Comparison of ENCODE assay signal across 24 mouse cellular contexts in genomic region chr11:55109521-55110300, GRCm38 (mm10). TPM values are rescaled to one million over a fixed set of nuclear protein-coding genes. Genes with fewer than 3 reads are reported as not detected.
DNase-seq lines count a peak whose midpoint lies in the region; ATAC-seq lines count a peak whose summit lies in the region.
"Had no signal": no experiment of that assay in that cellular context is flagged by ENCODE, and none has a peak within 500 bp of the region (broad histone marks: within the 10 kb centered on the region; RNA-seq: fewer than 3 reads in every experiment).

No protein-coding gene starts in this region.

- H3K9me3 ChIP-seq in limb, embryonic 15.5 days, result no peaks in the 10 kb centered on the region
- no peaks in the 10 kb centered on the region for H3K9me3 ChIP-seq in limb, embryonic 10.5 days (replicated peaks)
- H3K9me3 ChIP-seq in hindbrain, embryonic 14.5 days (ENCODE audit: control insufficient read depth, low read length), result no peaks in the 10 kb centered on the region
- H3K9me3 ChIP-seq: embryonic facial prominence, embryonic 15.5 days; forebrain, embryonic 15.5 days; heart, embryonic 15.5 days; hindbrain, embryonic 10.5 days; hindbrain, embryonic 15.5 days had no signal

- DNase-seq in cerebellum, postnatal 10 days, result peak; percentile 61 to 77
- DNase-seq in cerebellum, adult 9-10 months, result no peak
- peak; percentile 19 for DNase-seq in kidney, adult 18-20 months
- no peak for DNase-seq in kidney, postnatal 10 days
- no peak for DNase-seq in limb, embryonic 10.5 days (ENCODE audit: low spot score)
- peak; percentile 75 for DNase-seq in fat pad, adult 2 months (ENCODE audit: extremely low read depth, low read depth, low spot score)
- no peak for DNase-seq in hindbrain, embryonic 14.5 days (ENCODE audit: low spot score)
- DNase-seq: embryo, embryonic 11 days; gastrocnemius, postnatal 36 days; heart, adult 2 months had no signal

- H3K9ac ChIP-seq in limb, embryonic 15.5 days, result no peak overlapping the region
- no peak overlapping the region for H3K9ac ChIP-seq in hindbrain, embryonic 14.5 days
- H3K9ac ChIP-seq: embryonic facial prominence, embryonic 15.5 days; forebrain, embryonic 15.5 days; heart, embryonic 15.5 days; hindbrain, embryonic 15.5 days had no signal

- H3K4me1 ChIP-seq in limb, embryonic 15.5 days, result peaks cover 12% of the 10 kb centered on the region
- H3K4me1 ChIP-seq in limb, embryonic 10.5 days, result peaks cover 9% of the 10 kb centered on the region
- H3K4me1 ChIP-seq in hindbrain, embryonic 14.5 days (replicated peaks; ENCODE audit: control insufficient read depth, insufficient read depth, low read length), result no peaks in the 10 kb centered on the region
- H3K4me1 ChIP-seq: forebrain, embryonic 15.5 days; hindbrain, embryonic 15.5 days had no signal

- H3K27ac ChIP-seq in limb, embryonic 15.5 days, result peak overlapping the region; percentile 52; the same call in 1 of the 2 replicates
- H3K27ac ChIP-seq in limb, embryonic 10.5 days, result no peak overlapping the region
- no peak overlapping the region for H3K27ac ChIP-seq in hindbrain, embryonic 14.5 days
- H3K27ac ChIP-seq: embryonic facial prominence, embryonic 15.5 days; forebrain, embryonic 15.5 days; heart, adult 2 months; heart, embryonic 15.5 days; hindbrain, embryonic 10.5 days; hindbrain, embryonic 15.5 days had no signal

- ATAC-seq in limb, embryonic 15.5 days (ENCODE audit: insufficient number of reproducible peaks, low FRiP score, low TSS enrichment, low read depth), result no peak
- no peak for ATAC-seq in hindbrain, embryonic 14.5 days (ENCODE audit: low FRiP score)
- ATAC-seq: activated CD4-positive, CD25-positive, alpha-beta regulatory T cell, adult 4 months; forebrain, embryonic 15.5 days; intestine, embryonic 16.5 days; Patski had no signal

- peaks cover 8% of the 10 kb centered on the region; the same call in 1 of the 2 replicates for H3K36me3 ChIP-seq in limb, embryonic 15.5 days
- no peaks in the 10 kb centered on the region for H3K36me3 ChIP-seq in limb, embryonic 10.5 days
- H3K36me3 ChIP-seq in hindbrain, embryonic 14.5 days (replicated peaks; ENCODE audit: control insufficient read depth, insufficient read depth), result peaks cover 7% of the 10 kb centered on the region
- H3K36me3 ChIP-seq: embryonic facial prominence, embryonic 15.5 days; heart, embryonic 15.5 days; hindbrain, embryonic 10.5 days had no signal

- H3K4me3 ChIP-seq in limb, embryonic 15.5 days, result no peak overlapping the region
- H3K4me3 ChIP-seq in limb, embryonic 10.5 days, result no peak overlapping the region
- no peak overlapping the region for H3K4me3 ChIP-seq in hindbrain, embryonic 14.5 days (replicated peaks; ENCODE audit: low read length)
- H3K4me3 ChIP-seq: embryonic facial prominence, embryonic 15.5 days; erythroblast, embryonic 14.5 days; forebrain, embryonic 15.5 days; heart, adult 2 months; heart, embryonic 15.5 days; hindbrain, embryonic 10.5 days; hindbrain, embryonic 15.5 days had no signal

- 85% methylated on average over 7 of the region's 7 CpGs for WGBS in limb, embryonic 15.5 days
- 92% methylated on average over 7 of the region's 7 CpGs for WGBS in limb, embryonic 10.5 days
- 93% methylated on average over 7 of the region's 7 CpGs for WGBS in hindbrain, embryonic 14.5 days

- H3K27me3 ChIP-seq in limb, embryonic 15.5 days, result no peaks in the 10 kb centered on the region
- no peaks in the 10 kb centered on the region for H3K27me3 ChIP-seq in limb, embryonic 10.5 days (ENCODE audit: low read depth, poor library complexity, severe bottlenecking)
- H3K27me3 ChIP-seq in hindbrain, embryonic 14.5 days (ENCODE audit: control insufficient read depth, insufficient read depth, low read length), result no peaks in the 10 kb centered on the region
- H3K27me3 ChIP-seq: CH12.LX; embryonic facial prominence, embryonic 15.5 days; forebrain, embryonic 15.5 days; heart, embryonic 15.5 days; hindbrain, embryonic 15.5 days; Patski had no signal

- H3K4me2 ChIP-seq in limb, embryonic 15.5 days, result no peak overlapping the region
- H3K4me2 ChIP-seq in hindbrain, embryonic 14.5 days (replicated peaks), result no peak overlapping the region
- H3K4me2 ChIP-seq: embryonic facial prominence, embryonic 15.5 days; forebrain, embryonic 15.5 days; heart, embryonic 11.5 days; heart, embryonic 15.5 days; hindbrain, embryonic 15.5 days had no signal

RNA-seq across cellular contexts. Expression of gene Gm2a, which starts 11.8 kb away (rescaled TPM):
- polyA plus RNA-seq in limb, embryonic 15.5 days (2015; fragmentation: Nextera tagmentation; extraction: Ambion mirVana), result 38.9 and 43.1 TPM in 2 replicates
- polyA plus RNA-seq in limb, embryonic 10.5 days (2016; fragmentation: Nextera tagmentation; extraction: Ambion mirVana), result 4.5 and 7.2 TPM in 2 replicates
- polyA plus RNA-seq in hindbrain, embryonic 14.5 days (2014; fragmentation: Nextera tagmentation; extraction: Ambion mirVana), result 32.9 and 35.8 TPM in 2 replicates

RNA-seq across cellular contexts. Expression of gene Ccdc69, which starts 31.8 kb away (rescaled TPM):
- 1.7 and 3.8 TPM in 2 replicates for polyA plus RNA-seq in limb, embryonic 15.5 days (2015; fragmentation: Nextera tagmentation; extraction: Ambion mirVana)
- 0.61 and 0.85 TPM in 2 replicates for polyA plus RNA-seq in limb, embryonic 10.5 days (2016; fragmentation: Nextera tagmentation; extraction: Ambion mirVana)
- polyA plus RNA-seq in hindbrain, embryonic 14.5 days (2014; fragmentation: Nextera tagmentation; extraction: Ambion mirVana), result 0.20 and 0.36 TPM in 2 replicates
- polyA plus RNA-seq: erythroblast, embryonic 14.5 days; Patski had no signal

RNA-seq across cellular contexts. Expression of gene Slc36a3, which starts 41.8 kb away (rescaled TPM):
- polyA plus RNA-seq in limb, embryonic 15.5 days (2015; fragmentation: Nextera tagmentation; extraction: Ambion mirVana), result not detected in 2 replicates
- polyA plus RNA-seq in limb, embryonic 10.5 days (2016; fragmentation: Nextera tagmentation; extraction: Ambion mirVana), result not detected in 2 replicates
- not detected in 2 replicates for polyA plus RNA-seq in hindbrain, embryonic 14.5 days (2014; fragmentation: Nextera tagmentation; extraction: Ambion mirVana)
- polyA plus RNA-seq: embryonic facial prominence, embryonic 11.5 days; embryonic facial prominence, embryonic 15.5 days; erythroblast, embryonic 14.5 days; forebrain, embryonic 11.5 days; forebrain, embryonic 15.5 days; heart, adult 2 months; heart, embryonic 11.5 days; heart, embryonic 15.5 days; hindbrain, embryonic 10.5 days; hindbrain, embryonic 15.5 days; intestine, embryonic 16.5 days; Patski had no signal

Comparison
In these comparisons a context has a peak if more than half of its experiments do, and no peak if none do; other contexts are left out.
1. DNase-seq: peak in cerebellum, postnatal 10 days (2 of 2), kidney, adult 18-20 months (single experiment) and fat pad, adult 2 months (single experiment); none in cerebellum, adult 9-10 months (single experiment), kidney, postnatal 10 days (single experiment), limb, embryonic 10.5 days (single experiment) and hindbrain, embryonic 14.5 days (single experiment).